Mouse (Mus musculus) thymus, postnatal 10 days (tissue): ENCODE measurements around the gene Hs3st4.

Experiments used
- DNase-seq, 2 experiments: peaks; one replicate each; pipeline ENCODE4 v3.0.0; 2021; ENCODE audit warnings: low spot score in 2 of 2

The Hs3st4 gene

GRCm38 (mm10) chr7:123982461-123983038 is at the start of gene Hs3st4:
Gene Hs3st4, plus strand, starts transcription at chr7:123982869.
- DNase-seq = no peak

DNA sequence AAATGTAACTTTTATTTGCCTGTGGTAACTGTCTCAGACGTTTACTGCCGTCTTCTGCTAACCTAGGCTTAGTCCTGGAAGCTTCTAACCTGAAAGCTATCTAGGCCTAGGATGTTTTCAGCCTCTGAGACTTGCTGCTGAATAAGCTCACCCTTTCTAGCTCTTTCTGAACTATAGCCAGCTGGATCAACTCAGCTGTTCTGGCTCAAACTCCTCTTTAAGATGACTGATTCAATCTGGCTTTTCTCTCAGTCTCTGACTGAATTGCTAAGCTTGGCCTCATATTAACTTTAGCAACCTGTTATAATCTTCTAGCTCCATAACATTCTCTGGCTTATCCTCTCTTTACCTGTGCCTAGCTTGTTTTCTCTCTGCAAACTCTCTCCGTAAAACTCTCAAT is 35.8 kb upstream of the Hs3st4 start:
- DNase-seq = no peak

GRCm38 (mm10) chr7:123963021-123963420 is 19.6 kb upstream of the Hs3st4 start:
- no peak for DNase-seq

DNA sequence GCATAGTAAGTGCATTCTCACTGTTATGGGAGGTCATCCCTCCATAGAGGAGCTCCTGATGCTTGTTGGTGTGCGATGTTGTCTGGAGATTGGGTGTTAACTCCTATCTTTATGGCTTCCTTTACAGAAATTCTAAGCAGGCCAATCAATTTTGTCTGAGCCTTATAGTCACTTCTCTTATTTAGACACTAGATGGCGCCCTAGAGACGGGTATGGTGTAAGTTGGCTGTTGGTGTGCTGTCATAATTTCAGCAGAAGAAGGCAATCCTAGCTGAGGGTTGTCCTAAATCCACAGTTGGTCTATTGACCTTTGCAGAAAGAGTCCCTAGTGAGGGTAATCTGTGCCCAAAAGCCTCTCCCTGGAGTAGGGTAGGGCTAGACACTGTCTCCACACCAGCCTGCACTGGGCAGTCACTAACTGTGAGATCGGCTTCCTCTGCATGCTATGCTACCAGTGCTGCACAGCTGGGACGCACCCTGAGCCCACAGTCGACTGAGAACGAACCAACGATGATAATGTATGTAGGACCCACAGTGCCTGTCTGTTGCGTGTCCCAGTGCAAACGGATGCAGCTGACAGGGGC is 18.0 kb upstream of the Hs3st4 start:
- DNase-seq = no peak

GRCm38 (mm10) chr7:123965515-123965914 is 17.2 kb upstream of the Hs3st4 start:
- no peak for DNase-seq

DNA sequence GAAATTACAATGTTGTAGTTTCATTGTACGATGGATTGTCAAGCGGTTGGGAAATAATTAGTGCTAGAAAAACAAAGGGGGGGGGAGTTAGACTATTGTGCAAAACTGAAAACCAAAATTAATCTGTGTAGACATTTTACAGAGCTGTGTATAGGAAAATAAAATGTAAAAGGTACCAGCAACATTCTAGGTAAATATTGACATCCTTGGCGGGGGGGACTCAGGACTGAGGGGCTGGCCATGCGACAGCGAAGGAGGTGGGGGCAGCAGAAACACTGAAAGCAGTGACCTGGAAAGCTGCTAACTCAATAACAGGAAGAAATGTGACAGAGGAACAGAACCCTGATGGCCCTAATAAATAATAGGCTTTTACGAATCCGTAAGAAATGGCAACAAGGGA is 7.2 kb upstream of the Hs3st4 start:
- no peak for DNase-seq

DNA sequence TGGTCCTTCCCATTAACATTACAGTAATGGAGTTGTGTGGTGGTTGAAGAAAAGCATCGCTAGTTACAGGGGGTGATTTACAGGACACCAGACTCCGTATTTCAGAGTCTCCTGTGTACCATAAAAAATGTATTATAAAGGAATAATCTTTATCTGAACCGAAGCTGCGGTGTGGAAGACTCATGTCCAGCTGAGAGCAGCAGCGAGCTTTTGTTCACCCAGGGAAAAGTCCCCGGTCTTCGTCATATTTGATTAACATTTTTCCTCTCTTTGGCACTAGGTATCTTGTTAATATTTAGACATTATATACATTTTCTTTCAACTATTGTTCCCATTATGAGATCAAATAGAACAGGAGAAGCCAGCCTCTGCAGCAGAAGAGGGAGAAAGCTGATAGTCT is 1.2 kb upstream of the Hs3st4 start:
- DNase-seq = no peak

DNA sequence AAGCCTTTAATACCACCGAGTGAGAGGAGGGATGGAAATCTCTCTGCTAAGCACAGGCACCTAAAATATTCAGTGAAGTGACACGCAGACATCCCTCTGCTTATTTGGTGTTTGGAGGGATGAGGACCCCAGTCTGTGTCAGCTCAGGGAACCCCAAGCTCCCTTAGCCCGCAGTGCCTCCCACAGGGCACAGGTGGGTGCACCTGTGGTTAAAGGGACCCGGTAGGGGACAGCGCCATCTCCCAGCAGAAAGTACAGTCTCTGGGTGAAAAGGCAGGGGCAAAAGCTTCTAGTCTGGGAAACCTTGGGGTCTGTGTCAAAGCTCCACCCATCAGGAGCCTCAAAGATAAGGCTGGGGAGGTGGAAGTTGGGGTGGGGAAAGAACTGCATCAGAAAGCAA is 659 bp upstream of the Hs3st4 start:
- DNase-seq = no peak

- DNase-seq = no peak
These were observed 743 bp downstream of the Hs3st4 start for GRCm38 (mm10) chr7:123983177-123984046.

GRCm38 (mm10) chr7:123992121-123992520 is 9.5 kb downstream of the Hs3st4 start:
- no peak for DNase-seq

- DNase-seq = no peak
These were observed 14.6 kb downstream of the Hs3st4 start for GRCm38 (mm10) chr7:123997266-123997665.

DNA sequence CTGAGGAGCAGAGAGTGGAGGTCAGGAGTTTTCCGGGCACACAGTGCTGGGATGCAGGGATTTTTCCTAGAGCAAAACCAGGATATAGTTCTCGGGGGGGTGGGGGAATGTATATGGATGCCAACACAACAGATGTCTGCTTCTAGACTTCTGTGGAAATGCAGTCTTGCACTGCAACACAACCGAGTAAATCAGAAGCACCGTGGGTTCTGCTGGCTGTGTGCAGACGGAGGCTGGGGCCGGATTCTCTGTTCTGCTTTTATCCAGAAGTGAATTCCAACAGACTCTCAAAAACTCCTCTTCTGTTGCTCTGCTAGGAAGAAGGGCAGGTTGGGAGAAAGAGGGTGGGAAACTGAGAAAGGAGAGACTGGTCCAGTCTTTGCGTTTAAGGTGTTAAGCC is 15.9 kb downstream of the Hs3st4 start:
- DNase-seq = no peak

GRCm38 (mm10) chr7:124026908-124027307 is 44.2 kb downstream of the Hs3st4 start:
- no peak for DNase-seq

- DNase-seq = no peak
These were observed 49.6 kb downstream of the Hs3st4 start for GRCm38 (mm10) chr7:124032236-124032635.

DNA sequence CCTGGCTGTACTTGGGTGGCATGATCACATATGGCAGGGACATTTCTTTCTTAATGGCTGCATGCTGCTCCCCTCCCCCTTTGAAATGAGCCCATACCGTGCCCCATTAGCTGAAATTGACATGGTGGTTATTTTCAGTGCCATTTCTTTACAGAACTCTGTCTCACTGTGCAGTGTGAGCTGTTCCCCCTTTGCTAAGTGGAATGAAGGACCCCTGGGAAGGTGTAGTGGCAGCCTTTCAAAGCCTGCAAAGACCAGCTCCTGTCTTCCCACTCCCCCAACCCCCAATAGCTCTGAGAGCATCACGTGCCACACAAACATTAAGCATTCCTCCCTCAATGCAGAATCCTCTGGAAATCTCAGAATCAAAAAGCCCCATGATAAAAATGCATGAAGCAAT is 50.7 kb downstream of the Hs3st4 start:
- DNase-seq = no peak

GRCm38 (mm10) chr7:124037281-124037700 is 54.6 kb downstream of the Hs3st4 start:
- DNase-seq = no peak

GRCm38 (mm10) chr7:124039142-124039541 is 56.5 kb downstream of the Hs3st4 start:
- DNase-seq = no peak

- no peak for DNase-seq
These were observed 64.7 kb downstream of the Hs3st4 start for GRCm38 (mm10) chr7:124047382-124047781.

DNA sequence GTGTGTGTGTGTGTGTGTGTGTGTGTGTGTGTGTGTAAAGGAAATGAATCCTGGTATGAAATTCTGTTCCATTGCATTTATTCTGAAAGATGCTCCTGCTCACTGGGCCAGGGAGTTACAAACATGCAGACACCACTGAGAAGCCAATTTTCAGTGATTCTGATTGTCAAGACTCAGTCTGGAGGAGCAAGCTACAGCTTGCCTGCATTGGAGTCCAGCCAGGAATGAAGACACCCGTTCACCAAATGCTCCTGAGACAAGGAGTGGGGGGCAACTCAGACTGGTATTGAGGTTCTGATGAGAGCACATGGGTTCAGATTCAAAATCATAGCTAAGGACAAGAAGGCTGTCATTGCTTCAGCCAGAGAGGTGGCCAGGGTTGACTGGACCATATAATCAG is 66.3 kb downstream of the Hs3st4 start:
- no peak for DNase-seq

DNA sequence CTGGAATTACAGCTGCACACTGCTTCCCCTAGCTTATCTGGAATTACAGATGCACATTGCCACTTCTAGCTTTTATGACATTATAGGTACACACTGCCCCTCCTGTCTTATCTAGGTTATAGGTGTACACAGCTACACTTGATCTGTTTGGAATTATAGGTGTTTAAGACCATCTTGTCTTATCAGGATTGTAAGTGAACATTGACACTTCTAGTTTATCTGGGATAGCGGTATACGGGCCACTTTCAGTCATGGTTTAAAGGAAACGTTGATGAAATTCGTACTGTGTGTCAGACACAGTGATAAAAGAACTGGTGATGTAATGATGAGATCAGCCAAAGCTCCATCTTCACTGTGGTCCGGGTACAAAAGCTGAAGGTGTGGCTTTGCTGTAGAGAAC is 67.8 kb downstream of the Hs3st4 start:
- DNase-seq = no peak

- DNase-seq = no peak
These were observed 101.1 kb downstream of the Hs3st4 start for GRCm38 (mm10) chr7:124083741-124084140.

DNA sequence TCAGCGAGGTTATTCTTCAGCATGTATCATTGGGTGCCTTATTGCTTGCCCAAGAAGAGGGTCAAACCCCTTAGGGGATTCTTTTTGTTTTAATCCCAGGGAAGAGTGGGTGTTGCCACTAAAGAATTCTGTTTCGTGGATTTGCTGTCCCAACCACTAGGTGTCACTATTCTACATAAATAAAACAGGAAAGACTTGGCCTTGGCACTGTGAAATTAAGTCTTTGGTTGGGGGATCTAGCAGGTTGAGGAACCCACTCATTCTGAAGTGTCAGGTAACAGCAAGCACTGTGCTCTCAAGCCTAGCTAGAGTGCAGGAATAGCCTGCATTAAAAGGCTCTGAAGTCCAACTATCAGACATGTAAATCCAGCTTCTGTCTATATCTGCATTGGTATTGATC is 146.3 kb downstream of the Hs3st4 start:
- peak in 1 of 2 experiments; percentile 4 for DNase-seq

DNA sequence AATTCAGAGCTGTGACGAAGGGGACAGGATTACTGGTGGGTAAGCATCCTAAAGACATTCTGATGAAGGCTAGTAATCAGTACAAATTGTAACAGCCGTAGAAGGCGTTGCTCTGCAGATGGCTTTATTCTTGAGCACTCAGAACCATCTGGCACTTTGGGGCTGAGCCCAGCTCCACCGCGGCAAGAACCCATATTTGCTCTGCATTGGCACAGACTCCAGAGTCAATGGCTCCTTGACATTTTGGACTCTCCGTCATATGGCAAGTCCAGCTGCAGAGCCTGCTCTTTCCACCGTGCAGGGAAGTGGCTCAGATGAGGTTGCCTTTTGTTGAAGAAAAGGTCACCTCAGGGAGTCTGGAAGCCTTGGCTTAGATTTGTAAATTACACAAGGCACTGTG is 148.6 kb downstream of the Hs3st4 start:
- no peak for DNase-seq
